Mouse (Mus musculus) large intestine, adult 2 months (tissue): ENCODE measurements around the gene Slc26a1. TPM values are rescaled to one million over a fixed set of nuclear protein-coding genes. Genes with fewer than 3 reads are reported as not detected.

ENCODE experiments used
- DNase-seq: peaks from one replicate; pipeline ENCODE4 v3.0.0-alpha.2; 2012; ENCODE audit warnings: low read depth, low spot score
- WGBS: fragments of 180-500 bp; shearing (Covaris S2); methylation state at CpG from one replicate; pipeline ENCODE4 v1.1.7; 2018; 5-methylcytosine and 5-hydroxymethylcytosine counted together
- polyA plus RNA-seq: library from polyadenylated mRNA; depleted of rRNA; stranded (reverse); fragments of >200 nt; gene quantifications from 2 replicates; pipeline ENCODE4 v1.2.3, GENCODE M21; 2012; rRNA removed

Slc26a1 gene
- polyA plus RNA-seq: not detected in 2 replicates

- no peak for DNase-seq
- WGBS: 41% methylated on average over 9 of the region's 9 CpGs
Measured at GRCm38 (mm10) chr5:108675251-108675816, at the start of gene Slc26a1. Gene Slc26a1, minus strand, starts transcription at chr5:108675569.

GRCm38 (mm10) chr5:108724006-108724405 lies 48.6 kb upstream of the Slc26a1 start:
- no peak for DNase-seq
- 21% methylated on average over 2 of the region's 2 CpGs for WGBS

- 71% methylated on average over 7 of the region's 7 CpGs for WGBS
- no peak for DNase-seq
Measured at GRCm38 (mm10) chr5:108719761-108720160, 44.4 kb upstream of the Slc26a1 start.

GRCm38 (mm10) chr5:108718051-108718450 lies 42.7 kb upstream of the Slc26a1 start:
- no peak for DNase-seq
- 82% methylated on average over 4 of the region's 4 CpGs for WGBS

GRCm38 (mm10) chr5:108715974-108716373 lies 40.6 kb upstream of the Slc26a1 start:
- 81% methylated on average over 1 of the region's 1 CpGs for WGBS
- no peak for DNase-seq

GRCm38 (mm10) chr5:108714149-108714548 lies 38.8 kb upstream of the Slc26a1 start:
- DNase-seq: no peak
- 23% methylated on average over 6 of the region's 6 CpGs for WGBS

- no peak for DNase-seq
Measured at GRCm38 (mm10) chr5:108713691-108714090, 38.3 kb upstream of the Slc26a1 start.

GRCm38 (mm10) chr5:108713096-108713495 lies 37.7 kb upstream of the Slc26a1 start:
- DNase-seq: no peak
- WGBS: 33% methylated on average over 2 of the region's 2 CpGs

GRCm38 (mm10) chr5:108711968-108712367 lies 36.6 kb upstream of the Slc26a1 start:
- DNase-seq: no peak
- WGBS: 43% methylated on average over 6 of the region's 6 CpGs

GRCm38 (mm10) chr5:108708981-108709731 lies 33.8 kb upstream of the Slc26a1 start:
- DNase-seq: no peak
- 44% methylated on average over 6 of the region's 6 CpGs for WGBS

GRCm38 (mm10) chr5:108708419-108708818 lies 33.0 kb upstream of the Slc26a1 start:
- 60% methylated on average over 1 of the region's 1 CpGs for WGBS
- DNase-seq: no peak

GRCm38 (mm10) chr5:108707758-108708157 lies 32.4 kb upstream of the Slc26a1 start:
- 62% methylated on average over 2 of the region's 2 CpGs for WGBS
- DNase-seq: no peak

GRCm38 (mm10) chr5:108703754-108704626 lies 28.6 kb upstream of the Slc26a1 start:
- WGBS: 46% methylated on average over 12 of the region's 12 CpGs
- no peak for DNase-seq

- 84% methylated on average over 10 of the region's 10 CpGs for WGBS
- DNase-seq: no peak
Measured at GRCm38 (mm10) chr5:108701341-108702021, 26.1 kb upstream of the Slc26a1 start.

GRCm38 (mm10) chr5:108700346-108700745 lies 25.0 kb upstream of the Slc26a1 start:
- no peak for DNase-seq
- 54% methylated on average over 3 of the region's 3 CpGs for WGBS

- WGBS: 66% methylated on average over 4 of the region's 4 CpGs
- DNase-seq: no peak
Measured at GRCm38 (mm10) chr5:108697341-108697753, 22.0 kb upstream of the Slc26a1 start.

GRCm38 (mm10) chr5:108696542-108696941 lies 21.2 kb upstream of the Slc26a1 start:
- DNase-seq: no peak
- WGBS: 76% methylated on average over 3 of the region's 3 CpGs

- WGBS: 88% methylated on average over 12 of the region's 12 CpGs
- no peak for DNase-seq
Measured at GRCm38 (mm10) chr5:108695861-108696260, 20.5 kb upstream of the Slc26a1 start.

GRCm38 (mm10) chr5:108694352-108695261 lies 19.2 kb upstream of the Slc26a1 start:
- no peak for DNase-seq
- WGBS: 1% methylated on average over 94 of the region's 99 CpGs
